Mouse (Mus musculus) stomach, embryonic 16.5 days (tissue): ENCODE data around the gene Cypt3. TPM values are rescaled to one million over a fixed set of nuclear protein-coding genes. Genes with fewer than 3 reads are reported as not detected.

Source experiments
- ATAC-seq: fragments of 200-750 bp; cut with Nextera tagmentation; 2 replicates; pipeline ENCODE4 v1.8.0; 2017; ENCODE audit warnings: moderate number of reproducible peaks, moderate TSS enrichment; ENCODE audit not compliant: insufficient read depth, low FRiP score
- H3K27ac ChIP-seq: fragments of 300-500 bp; sonication (generic); 2 replicates; pipeline ENCODE4 v1.5.1; 2014; ENCODE audit warnings: low read length
- H3K27me3 ChIP-seq: fragments of 300-500 bp; sonication (generic); 2 replicates; pipeline ENCODE4 v1.6.1; 2014; ENCODE audit warnings: low read length, control low read depth, mixed read lengths; ENCODE audit not compliant: control insufficient read depth, insufficient read depth
- H3K36me3 ChIP-seq: fragments of 300-500 bp; sonication (generic); 2 replicates; pipeline ENCODE4 v1.6.1; 2014; ENCODE audit warnings: low read length; ENCODE audit not compliant: control insufficient read depth, insufficient read depth
- H3K4me1 ChIP-seq: fragments of 300-500 bp; sonication (generic); 2 replicates; pipeline ENCODE4 v1.6.1; 2014; ENCODE audit warnings: low read length, control low read depth, mixed read lengths; ENCODE audit not compliant: control insufficient read depth, insufficient read depth
- H3K4me2 ChIP-seq: fragments of 300-500 bp; sonication (generic); 2 replicates; pipeline ENCODE4 v1.6.1; 2014; ENCODE audit warnings: low read depth, low read length, mixed read lengths
- H3K4me3 ChIP-seq: fragments of 300-500 bp; sonication (generic); replicated peaks from 2 replicates; pipeline ENCODE4 v1.5.1; 2014; ENCODE audit warnings: mild to moderate bottlenecking, low read length
- H3K9ac ChIP-seq: fragments of 300-500 bp; sonication (generic); 2 replicates; pipeline ENCODE4 v1.6.1; 2014; ENCODE audit warnings: low read length
- H3K9me3 ChIP-seq: fragments of 300-500 bp; sonication (generic); replicated peaks from 2 replicates; pipeline ENCODE4 v1.6.1; 2016; ENCODE audit warnings: low read length, control low read depth; ENCODE audit not compliant: control insufficient read depth
- WGBS: fragments of 180-500 bp; shearing (Covaris S2); extraction: QIAGEN DNeasy Blood & Tissue Kit; methylation state at CpG from one replicate; pipeline ENCODE4 v1.1.7; 2014; 5-methylcytosine and 5-hydroxymethylcytosine counted together
- polyA plus RNA-seq: library from polyadenylated mRNA; unstranded; fragments of >200 nt; fragmentation: Nextera tagmentation; extraction: Ambion mirVana; gene quantifications from 2 replicates; pipeline ENCODE4 v1.2.1, GENCODE M21; 2015

The Cypt3 gene
- 0.36 TPM in 1 of 2 replicates, not detected in the other for polyA plus RNA-seq

GRCm38 (mm10) chrX:153558293-153558692 lies at the start of gene Cypt3:
Gene Cypt3 (plus strand): TSS chrX:153558593.
- Histone ChIP-seq H3K27me3 (no peaks in the 10 kb centered on the region), H3K4me2 (no peak within 1 kb of the TSS), H3K4me1 (no peaks in the 10 kb centered on the region), H3K9ac (no peak within 1 kb of the TSS), H3K9me3 (no peaks in the 10 kb centered on the region), H3K27ac (no peak within 1 kb of the TSS), H3K4me3 (no peak within 1 kb of the TSS), H3K36me3 (no peaks in the 10 kb centered on the region)
- no peak for ATAC-seq
- WGBS, result 60% methylated on average over 7 of the region's 7 CpGs

DNA sequence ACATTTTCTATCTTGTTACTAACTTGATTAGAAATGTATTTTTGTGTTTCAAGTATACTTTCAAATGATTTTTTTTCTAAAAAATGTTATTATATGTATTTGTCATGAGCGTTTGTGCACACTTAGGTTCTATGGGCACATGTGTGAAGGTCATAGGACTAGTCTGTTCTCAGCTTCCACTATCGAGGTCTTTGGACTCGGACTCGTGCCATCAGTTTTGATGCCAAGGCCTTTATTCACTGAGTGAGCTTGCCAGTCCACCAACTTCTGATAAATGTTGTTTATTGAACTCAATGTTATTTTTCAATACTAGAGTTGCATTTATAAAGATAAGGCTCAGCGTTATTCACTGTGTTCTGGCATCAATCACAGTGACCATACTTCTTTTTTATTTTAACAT lies 42.9 kb upstream of the Cypt3 start:
- no peak overlapping the region for H3K4me3 ChIP-seq

DNA sequence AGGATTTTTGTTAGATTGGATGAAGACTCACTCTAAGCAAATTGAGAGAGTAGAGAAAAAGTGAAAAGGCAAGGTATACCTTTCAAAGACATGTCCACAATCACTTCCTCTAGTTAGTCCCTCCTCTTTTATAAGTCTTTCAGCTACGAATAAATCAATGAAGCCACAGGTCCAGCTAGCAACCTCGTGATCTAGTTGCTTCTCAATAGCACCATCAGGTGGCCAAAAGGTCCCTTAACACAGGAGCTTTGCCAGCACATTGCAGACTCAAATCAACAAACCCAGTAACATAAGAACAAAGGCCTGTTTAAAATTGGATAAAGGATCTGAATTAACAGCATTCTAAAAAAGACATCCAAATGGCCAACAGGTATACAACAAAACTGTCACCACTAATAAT lies 30.0 kb upstream of the Cypt3 start:
- no peak overlapping the region for H3K4me3 ChIP-seq
- no peaks in the 10 kb centered on the region for H3K36me3 ChIP-seq
- 30% methylated on average over 2 of the region's 2 CpGs for WGBS

More for the DNA sequence above, 42.9 kb upstream of the Cypt3 start:
- H3K4me1 ChIP-seq, result no peaks in the 10 kb centered on the region
- no peaks in the 10 kb centered on the region for H3K9me3 ChIP-seq
- H3K4me2 ChIP-seq, result no peak overlapping the region
- H3K27me3 ChIP-seq, result no peaks in the 10 kb centered on the region
- H3K9ac ChIP-seq, result no peak overlapping the region
- no peak for ATAC-seq
- no peak overlapping the region for H3K27ac ChIP-seq
- WGBS, result 84% methylated on average over 5 of the region's 5 CpGs
- H3K36me3 ChIP-seq, result no peaks in the 10 kb centered on the region

DNA sequence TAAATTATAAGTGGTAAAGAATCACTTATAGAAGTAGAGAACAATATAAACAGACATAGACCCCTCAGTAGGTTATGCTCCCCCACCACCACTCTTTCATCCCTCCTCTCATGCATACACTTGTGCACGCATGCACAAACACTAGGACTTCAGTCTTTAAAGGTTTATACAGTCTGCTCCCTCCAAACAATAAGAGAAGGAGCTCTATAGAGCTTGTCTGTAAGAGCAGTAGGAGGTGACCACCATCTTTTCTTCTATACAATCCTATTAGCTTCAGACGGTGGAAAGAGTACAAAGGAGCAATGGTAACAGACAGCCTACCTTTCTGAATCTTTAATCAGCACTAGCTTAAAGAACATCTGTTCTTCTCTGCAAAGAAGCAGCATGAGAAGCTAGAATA lies 1.8 kb upstream of the Cypt3 start:
- no peaks in the 10 kb centered on the region for H3K27me3 ChIP-seq
- no peak overlapping the region for H3K4me2 ChIP-seq
- H3K27ac ChIP-seq, result no peak overlapping the region
- no peak for ATAC-seq
- H3K4me3 ChIP-seq, result no peak overlapping the region
- WGBS, result 77% methylated on average over 2 of the region's 2 CpGs
- H3K9ac ChIP-seq, result no peak overlapping the region
- H3K36me3 ChIP-seq, result no peaks in the 10 kb centered on the region
- no peaks in the 10 kb centered on the region for H3K9me3 ChIP-seq
- no peaks in the 10 kb centered on the region for H3K4me1 ChIP-seq

More for the DNA sequence above, 30.0 kb upstream of the Cypt3 start:
- no peak for ATAC-seq
- no peaks in the 10 kb centered on the region for H3K9me3 ChIP-seq
- no peak overlapping the region for H3K9ac ChIP-seq
- H3K4me2 ChIP-seq, result no peak overlapping the region
- H3K4me1 ChIP-seq, result no peaks in the 10 kb centered on the region
- H3K27me3 ChIP-seq, result no peaks in the 10 kb centered on the region
- H3K27ac ChIP-seq, result no peak overlapping the region

GRCm38 (mm10) chrX:153564650-153565049 lies 6.3 kb downstream of the Cypt3 start:
- Histone ChIP-seq H3K4me3 (no peak overlapping the region), H3K9me3 (no peaks in the 10 kb centered on the region), H3K27me3 (no peaks in the 10 kb centered on the region), H3K36me3 (no peaks in the 10 kb centered on the region), H3K9ac (no peak overlapping the region), H3K4me2 (no peak overlapping the region), H3K4me1 (no peaks in the 10 kb centered on the region), H3K27ac (no peak overlapping the region)
- 66% methylated on average over 1 of the region's 1 CpGs for WGBS
- no peak for ATAC-seq

GRCm38 (mm10) chrX:153599583-153599982 lies 41.2 kb downstream of the Cypt3 start:
- 45% methylated on average over 2 of the region's 2 CpGs for WGBS
- no peaks in the 10 kb centered on the region for H3K27me3 ChIP-seq
- H3K36me3 ChIP-seq, result no peaks in the 10 kb centered on the region
- no peaks in the 10 kb centered on the region for H3K9me3 ChIP-seq
- no peak overlapping the region for H3K4me3 ChIP-seq
- no peak overlapping the region for H3K27ac ChIP-seq
- no peak for ATAC-seq
- no peaks in the 10 kb centered on the region for H3K4me1 ChIP-seq
- no peak overlapping the region for H3K4me2 ChIP-seq
- H3K9ac ChIP-seq, result no peak overlapping the region

Other genes with a start within 250 kb of the Cypt3 start
- 11.7 and 12.9 TPM in 2 replicates for gene Ubqln2, start 60.4 kb upstream of the Cypt3 start, polyA plus RNA-seq
- gene Kctd12b, start 137.8 kb downstream of the Cypt3 start, polyA plus RNA-seq, result 5.6 and 5.9 TPM in 2 replicates
- gene Nbdy, start 165.0 kb downstream of the Cypt3 start, polyA plus RNA-seq, result 86.8 and 93.7 TPM in 2 replicates